Mouse (Mus musculus) inflammation-experienced regulatory T-cells, adult 6 months (primary cell): Measurements from ENCODE around the gene Wdr46. TPM values are rescaled to one million over a fixed set of nuclear protein-coding genes. Genes with fewer than 3 reads are reported as not detected.
"Not testable (repeated sequence)": the region's sequence is repeated elsewhere in the genome, so short reads cannot be mapped to it uniquely, and the experiment has no call there.

Experiments
- ATAC-seq: one replicate; pipeline ENCODE4 v1.8.0; 2017
- polyA plus RNA-seq, 3 experiments: library from polyadenylated mRNA; unstranded; fragments of 100-300 nt; shearing (Covaris generic); gene quantifications; one replicate each; pipeline ENCODE4 v1.2.1; 2017

The Wdr46 gene
- polyA plus RNA-seq = 10 to 100 TPM in 2 of 3 experiments, 1 to 10 TPM in 1; 6.8 to 11.0 (median 10.1) TPM

GRCm38 (mm10) chr17:33940206-33940805, at the start of gene Wdr46, which contains the start of gene Pfdn6:
Wdr46 (plus strand) TSS chr17:33940660.
Pfdn6 (minus strand) TSS chr17:33940343.
- ATAC-seq = peak; percentile 96

DNA sequence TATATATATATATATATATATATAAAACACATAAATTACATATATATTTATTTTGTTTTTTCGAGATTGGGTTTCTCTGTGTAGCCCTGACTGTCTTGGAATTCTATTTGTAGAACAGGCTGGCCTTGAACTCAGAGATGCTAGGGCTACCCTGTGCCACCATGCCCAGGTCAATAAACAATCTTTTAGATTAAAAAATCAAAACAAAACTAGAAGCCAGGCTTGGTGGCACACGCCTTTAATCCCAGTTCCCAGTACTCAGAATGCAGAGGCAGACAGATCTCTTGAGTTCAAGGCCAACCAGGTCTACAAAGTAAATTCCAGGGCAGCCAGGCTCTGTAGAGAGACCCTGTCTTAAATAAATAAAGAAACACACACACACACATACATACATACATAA, 49.1 kb upstream of the Wdr46 start:
- ATAC-seq = no peak

DNA sequence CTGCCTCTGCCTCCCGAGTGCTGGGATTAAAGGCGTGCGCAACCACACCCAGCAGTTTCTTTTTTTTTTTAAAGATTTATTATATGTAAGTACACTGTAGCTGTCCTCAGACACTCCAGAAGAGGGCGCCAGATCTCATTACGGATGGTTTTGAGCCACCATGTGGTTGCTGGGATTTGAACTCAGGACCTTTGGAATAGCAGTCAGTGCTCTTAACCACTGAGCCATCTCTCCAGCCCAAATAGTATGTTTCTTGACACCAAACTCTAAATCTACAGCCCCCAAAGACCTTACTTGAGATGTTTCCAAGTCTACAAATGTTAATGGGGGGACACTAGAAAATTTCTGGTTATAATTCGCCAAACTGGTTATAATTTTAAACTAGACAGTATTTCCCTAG, 48.6 kb upstream of the Wdr46 start:
- not testable (repeated sequence) for ATAC-seq

DNA sequence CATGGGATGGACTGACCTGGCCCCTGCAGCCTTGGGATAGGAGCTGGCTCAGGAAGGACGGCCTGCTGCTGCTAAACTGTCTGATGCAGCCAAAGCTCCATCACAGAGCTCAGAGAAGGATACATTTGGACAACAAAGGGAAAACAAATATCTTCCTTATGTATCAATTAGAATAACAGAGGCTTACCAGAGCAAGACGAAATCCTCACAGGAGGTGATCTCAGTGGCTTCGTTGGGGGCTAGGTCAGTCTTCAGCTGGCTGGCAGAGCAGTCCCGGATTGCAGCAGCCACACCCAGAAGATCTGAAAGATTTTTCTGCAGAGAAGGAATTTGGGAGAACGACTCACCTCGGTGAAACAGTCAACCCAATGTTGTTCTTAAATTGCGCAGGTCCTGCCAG, 48.0 kb upstream of the Wdr46 start:
- no peak for ATAC-seq

DNA sequence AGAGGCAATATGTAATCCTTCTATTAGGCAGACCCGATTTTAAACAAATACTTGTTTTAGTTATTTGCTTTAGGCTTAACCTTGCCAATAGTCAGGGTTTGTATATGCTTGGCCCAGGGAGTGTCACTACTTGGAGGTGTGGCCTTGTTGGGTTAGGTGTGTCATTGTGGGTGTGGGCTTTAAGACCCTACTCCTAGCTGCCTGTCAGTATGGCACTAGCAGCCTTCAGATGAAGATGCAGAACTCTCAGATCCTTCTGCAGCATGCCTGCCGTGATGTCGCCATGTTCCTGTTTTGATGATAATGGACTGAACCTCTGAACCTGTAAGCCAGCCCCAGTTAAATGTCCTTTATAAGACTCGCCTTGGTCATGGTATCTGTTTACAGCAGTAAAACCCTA, 47.4 kb upstream of the Wdr46 start:
- ATAC-seq = not testable (repeated sequence)

DNA sequence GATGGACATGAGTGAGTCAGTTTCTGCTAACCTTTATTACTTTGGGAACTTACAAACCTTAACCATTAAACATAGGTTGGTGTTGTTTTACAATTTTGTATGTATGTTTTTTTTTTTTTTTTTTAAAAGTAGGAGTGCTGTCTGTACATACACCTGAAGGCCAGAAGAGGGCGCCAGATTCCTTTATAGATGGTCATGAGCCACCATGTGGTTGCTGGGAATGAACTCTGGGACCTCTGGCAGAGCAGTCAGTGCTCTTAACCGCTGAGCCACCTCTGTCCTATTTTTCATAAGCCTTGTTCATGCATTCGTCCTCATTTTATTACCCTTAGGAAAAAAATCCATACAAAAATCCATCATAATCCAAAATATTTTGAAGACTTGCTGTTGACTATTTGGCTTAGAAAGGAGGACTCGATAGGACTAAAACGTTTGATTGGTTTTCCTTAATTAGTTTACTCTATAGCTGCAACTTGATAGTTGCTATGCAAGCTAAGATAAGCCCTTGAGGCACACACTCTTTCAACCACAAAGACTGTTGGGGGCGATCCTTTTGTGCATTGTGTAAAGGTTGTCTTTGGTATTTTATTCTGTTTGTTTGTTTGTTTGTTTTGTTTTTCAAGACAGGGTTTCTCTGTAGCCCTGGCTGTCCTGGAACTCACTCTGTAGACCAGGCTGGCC, 43.2 kb upstream of the Wdr46 start:
- ATAC-seq = peak; percentile 35

DNA sequence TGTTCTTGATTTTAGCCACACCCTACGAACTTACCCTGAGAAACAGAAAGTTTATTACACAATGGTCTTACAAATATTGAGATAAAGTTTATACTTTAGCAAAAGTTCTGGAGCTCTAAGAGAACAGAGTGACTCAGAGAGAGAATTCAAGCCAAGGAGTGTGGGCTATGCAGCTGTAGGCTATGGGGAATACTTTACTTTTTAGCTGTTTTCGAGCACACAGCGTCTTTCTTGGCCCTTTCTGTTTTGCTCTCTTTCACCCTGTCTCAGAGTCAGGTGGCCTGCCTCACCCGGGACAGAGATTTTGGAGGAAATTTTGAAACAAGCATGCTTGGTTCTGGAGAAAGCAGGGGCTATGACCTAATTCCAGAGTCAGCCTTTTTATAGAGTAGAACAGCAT, 42.3 kb upstream of the Wdr46 start:
- not testable (repeated sequence) for ATAC-seq

GRCm38 (mm10) chr17:33899642-33900041, 40.8 kb upstream of the Wdr46 start:
- ATAC-seq = no peak

DNA sequence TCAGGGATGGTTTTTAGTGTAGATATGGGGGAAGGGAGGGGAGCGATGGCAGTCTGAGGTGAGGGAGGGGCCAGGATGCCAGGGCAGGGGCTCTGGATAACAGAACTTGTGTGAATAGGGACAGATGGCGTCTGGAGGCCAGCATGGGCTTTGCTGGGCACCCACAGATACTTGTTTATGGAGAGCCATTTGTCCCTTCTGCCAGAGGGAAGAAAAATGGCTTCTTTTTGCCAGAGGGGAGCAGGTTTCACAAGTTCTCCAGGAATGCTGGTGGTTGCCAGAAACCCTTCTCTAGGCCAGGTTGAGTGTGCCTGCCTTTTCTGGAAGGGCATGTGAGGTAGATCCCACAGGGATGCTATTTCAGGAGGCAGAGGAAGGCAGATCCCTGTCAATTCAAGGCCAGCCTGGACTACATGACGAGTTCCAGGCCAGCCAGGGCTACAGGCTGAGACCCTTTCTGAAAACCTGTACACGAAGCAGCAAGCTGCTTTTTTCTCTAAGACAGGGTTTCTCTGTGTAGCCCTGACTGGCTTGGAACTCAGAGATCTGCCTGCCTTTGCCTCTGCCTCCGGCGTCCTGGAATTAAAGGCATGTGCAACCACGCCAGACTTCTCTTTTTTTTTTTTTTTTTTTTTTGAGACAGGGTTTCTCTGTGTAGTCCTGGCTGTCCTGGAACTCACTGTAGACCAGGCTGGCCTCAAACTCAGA, 40.0 kb upstream of the Wdr46 start:
- no peak for ATAC-seq

GRCm38 (mm10) chr17:33900989-33901314, 39.5 kb upstream of the Wdr46 start:
- no peak for ATAC-seq

- no peak for ATAC-seq
Observed at GRCm38 (mm10) chr17:33901653-33902052, 38.8 kb upstream of the Wdr46 start.

GRCm38 (mm10) chr17:33902079-33902478, 38.4 kb upstream of the Wdr46 start:
- no peak for ATAC-seq

GRCm38 (mm10) chr17:33902491-33902890, 38.0 kb upstream of the Wdr46 start:
- ATAC-seq = peak; percentile 56

DNA sequence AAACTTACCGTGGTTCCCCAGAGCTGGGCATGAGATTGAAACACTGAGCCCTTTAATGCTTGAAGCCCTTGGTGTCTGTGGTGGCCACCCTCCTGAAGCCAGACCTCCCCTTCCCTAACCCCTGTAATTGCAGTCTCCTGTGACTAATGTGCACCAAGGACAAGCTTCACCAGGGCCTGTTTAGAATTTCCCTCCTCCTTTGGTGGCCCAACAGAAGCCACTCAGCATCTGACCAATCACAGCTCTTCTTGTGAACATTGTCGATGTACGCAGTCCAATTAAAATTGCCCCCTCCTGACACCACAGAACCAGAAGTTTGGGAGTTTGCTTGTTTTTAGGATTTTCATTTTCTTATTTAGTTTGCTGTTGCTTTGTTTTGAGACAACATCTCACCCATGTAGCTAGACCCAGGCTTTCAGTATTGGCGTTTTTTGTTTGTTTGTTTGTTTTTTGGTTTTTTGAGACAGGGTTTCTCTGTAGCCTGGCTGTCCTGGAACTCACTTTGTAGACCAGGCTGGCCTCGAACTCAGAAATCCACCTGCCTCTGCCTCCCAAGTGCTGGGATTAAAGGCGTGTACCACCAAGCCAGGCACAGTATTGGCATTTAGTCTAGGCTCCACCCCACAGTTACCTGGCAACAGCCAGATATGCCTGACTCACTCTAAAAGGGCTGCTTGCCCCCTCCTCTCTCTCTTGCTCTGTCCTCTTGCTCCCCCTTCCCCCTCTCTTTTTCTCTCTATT, 36.4 kb upstream of the Wdr46 start:
- not testable (repeated sequence) for ATAC-seq

GRCm38 (mm10) chr17:33904835-33905234, 35.6 kb upstream of the Wdr46 start, which contains the start of gene Platr17:
Platr17 (plus strand) TSS chr17:33905135.
- not testable (repeated sequence) for ATAC-seq

DNA sequence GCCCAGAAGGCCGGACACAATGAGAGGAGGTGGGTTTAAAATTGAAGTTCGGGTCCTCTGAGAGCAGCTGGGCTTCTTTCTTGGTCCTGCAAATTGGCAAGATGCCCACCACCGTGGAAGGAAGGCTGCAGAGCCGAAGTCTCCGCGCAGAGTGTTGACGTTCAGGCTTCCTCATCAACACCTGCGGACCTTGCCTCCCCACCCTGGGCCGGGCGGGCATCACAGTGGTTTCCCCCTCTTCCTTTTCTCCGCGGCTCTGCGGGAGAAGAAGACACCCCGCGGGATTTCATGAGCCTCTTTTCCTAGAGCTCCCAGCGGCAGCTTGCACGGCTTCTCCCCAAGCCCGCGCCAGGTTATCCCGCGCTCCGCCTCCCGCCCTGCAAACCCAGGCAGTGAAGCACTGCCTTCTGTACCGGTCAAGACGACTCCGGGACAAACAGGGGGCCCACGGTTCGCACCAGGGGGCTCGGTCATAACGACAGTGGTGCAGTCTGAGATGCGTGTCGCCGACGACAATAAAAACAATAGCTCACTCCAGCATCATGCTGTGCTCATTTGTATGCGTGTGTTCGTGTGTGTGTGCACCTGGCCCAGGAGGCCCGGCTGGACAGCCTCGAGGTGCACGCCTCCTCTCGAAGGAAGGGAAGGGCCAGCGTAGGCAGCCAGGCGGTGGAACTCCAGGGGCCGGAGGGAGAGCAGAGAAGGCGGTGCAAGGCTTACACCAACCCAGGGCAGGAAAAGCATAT, 32.0 kb upstream of the Wdr46 start:
- ATAC-seq = no peak

DNA sequence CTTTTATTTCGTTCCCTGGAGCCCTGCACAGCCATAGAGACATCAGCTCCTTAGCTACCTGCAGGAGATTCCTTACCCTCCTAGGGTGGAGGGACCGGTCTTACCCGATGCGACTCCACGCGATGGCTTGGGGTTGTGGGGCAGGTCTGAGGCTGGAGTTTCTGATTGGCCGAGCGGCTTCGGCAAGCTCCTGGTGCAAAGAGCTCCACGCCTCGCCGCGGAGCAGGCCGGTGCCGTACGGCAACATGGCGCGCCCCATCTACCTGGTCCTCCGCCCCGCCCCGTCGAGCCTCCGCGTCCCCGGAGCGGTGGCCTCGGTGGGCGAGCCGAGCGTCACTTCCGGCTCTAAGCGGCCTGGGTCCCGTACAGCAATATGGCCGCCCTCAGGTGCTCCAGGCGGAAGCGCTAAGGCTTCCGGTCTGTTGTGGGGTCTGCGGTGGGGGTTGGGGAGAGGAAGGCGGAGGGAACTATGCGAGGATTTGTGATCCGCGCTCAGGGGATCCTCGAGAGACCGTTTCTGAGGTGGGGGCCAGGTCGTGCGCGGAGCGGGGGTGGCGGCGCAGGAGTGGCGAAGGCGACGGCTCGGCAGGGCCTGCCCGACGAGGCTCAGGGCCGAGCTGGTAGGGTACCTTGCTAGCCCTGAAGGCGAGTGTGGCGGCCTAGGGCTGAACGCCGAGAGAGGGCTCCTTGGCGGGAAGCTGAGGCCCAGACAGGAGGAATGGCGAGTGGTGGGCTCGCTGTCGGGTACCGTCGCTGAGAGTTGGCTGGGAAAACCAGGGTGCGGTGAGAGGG, 31.2 kb upstream of the Wdr46 start, which contains the start of gene Daxx:
TSS of gene Daxx (plus strand) at position 338 of the 792 bp plus-strand sequence.
- peak; percentile 89 for ATAC-seq

- peak; percentile 15 for ATAC-seq
Observed at GRCm38 (mm10) chr17:33909869-33910250, 30.6 kb upstream of the Wdr46 start.

GRCm38 (mm10) chr17:33910346-33911051, 30.0 kb upstream of the Wdr46 start:
- no peak for ATAC-seq

- no peak for ATAC-seq
Observed at GRCm38 (mm10) chr17:33911052-33911812, 29.2 kb upstream of the Wdr46 start.
